Mouse (Mus musculus): ENCODE measurements around the gene Il20rb. TPM values are rescaled to one million over a fixed set of nuclear protein-coding genes. Genes with fewer than 3 reads are reported as not detected.

Il20rb gene
- polyA plus RNA-seq, 1 experiment, result 0.43 TPM

DNA sequence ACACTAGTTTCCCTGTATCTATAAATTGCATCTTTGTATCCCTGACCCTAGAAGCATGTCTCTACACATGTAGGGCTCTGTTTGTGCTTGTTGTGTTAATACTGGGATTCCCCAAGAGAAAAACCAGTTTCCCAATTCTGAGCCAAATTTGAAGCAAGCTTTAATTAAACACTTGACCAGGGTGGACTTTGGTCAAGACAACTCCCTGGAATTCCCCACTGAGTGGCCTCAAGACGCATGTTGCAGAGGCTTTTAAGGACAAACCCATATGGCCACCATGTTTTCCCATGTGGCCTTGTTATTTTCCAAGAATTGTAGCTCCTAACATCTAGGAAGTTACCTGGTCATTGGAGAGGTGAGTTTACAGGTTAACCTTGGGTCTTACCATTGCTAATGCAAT, 12.5 kb downstream of the Il20rb start:
- H3K36me3 ChIP-seq (ENCODE audit: control insufficient read depth, insufficient read depth, low read length, poor library complexity, severe bottlenecking), result no peaks in the 10 kb centered on the region
- no peak overlapping the region for H3K9ac ChIP-seq (ENCODE audit: low read depth, poor library complexity, severe bottlenecking)
- no peaks in the 10 kb centered on the region for H3K4me1 ChIP-seq (ENCODE audit: control insufficient read depth, insufficient read depth, low read length)
- no peak overlapping the region for H3K27ac ChIP-seq (ENCODE audit: insufficient read depth, low read length)
- H3K27me3 ChIP-seq (ENCODE audit: control insufficient read depth, insufficient read depth, low read length, poor library complexity, severe bottlenecking), result no peaks in the 10 kb centered on the region
- TF ChIP-seq CTCF (IDR thresholded peaks at IDR 0.05; ENCODE audit: low read depth, low read length) (no peak), EP300 (IDR thresholded peaks at IDR 0.05; ENCODE audit: insufficient read depth, low read depth, low read length) (no peak), POLR2A (IDR thresholded peaks at IDR 0.05; ENCODE audit: insufficient read depth, low read length) (no peak)
- H3K9me3 ChIP-seq (replicated peaks; ENCODE audit: control insufficient read depth, insufficient read depth, low read length, poor library complexity, severe bottlenecking), result no peaks in the 10 kb centered on the region
- H3K4me3 ChIP-seq (ENCODE audit: low read depth, low read length), result no peak overlapping the region

DNA sequence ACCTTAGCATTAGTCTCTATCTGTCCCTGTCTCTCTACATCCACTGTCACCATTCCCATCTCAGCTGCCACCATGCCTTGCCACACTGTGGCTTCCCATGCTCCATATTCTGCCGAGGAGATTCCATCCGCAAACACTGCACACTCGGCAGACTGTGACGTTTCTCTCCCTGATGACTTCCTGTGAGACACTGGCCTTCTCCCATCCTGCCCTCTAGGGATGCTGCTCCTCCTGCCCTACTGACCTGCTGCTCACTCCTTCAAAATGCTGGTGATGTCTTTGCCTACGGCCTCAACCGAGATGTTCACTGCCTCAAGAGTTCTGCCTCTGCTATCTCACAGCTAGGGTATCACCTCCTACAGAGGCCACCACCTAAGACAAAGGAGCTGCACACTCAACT, 13.2 kb downstream of the Il20rb start:
- H3K4me1 ChIP-seq (ENCODE audit: control insufficient read depth, insufficient read depth, low read length), result no peaks in the 10 kb centered on the region
- TF ChIP-seq POLR2A (IDR thresholded peaks at IDR 0.05; ENCODE audit: insufficient read depth, low read length) (no peak), CTCF (IDR thresholded peaks at IDR 0.05; ENCODE audit: low read depth, low read length) (no peak), EP300 (IDR thresholded peaks at IDR 0.05; ENCODE audit: insufficient read depth, low read depth, low read length) (no peak)
- no peaks in the 10 kb centered on the region for H3K9me3 ChIP-seq (replicated peaks; ENCODE audit: control insufficient read depth, insufficient read depth, low read length, poor library complexity, severe bottlenecking)
- H3K27me3 ChIP-seq (ENCODE audit: control insufficient read depth, insufficient read depth, low read length, poor library complexity, severe bottlenecking), result no peaks in the 10 kb centered on the region
- H3K4me3 ChIP-seq (ENCODE audit: low read depth, low read length), result no peak overlapping the region
- no peak overlapping the region for H3K27ac ChIP-seq (ENCODE audit: insufficient read depth, low read length)
- no peak overlapping the region for H3K9ac ChIP-seq (ENCODE audit: low read depth, poor library complexity, severe bottlenecking)
- no peaks in the 10 kb centered on the region for H3K36me3 ChIP-seq (ENCODE audit: control insufficient read depth, insufficient read depth, low read length, poor library complexity, severe bottlenecking)

DNA sequence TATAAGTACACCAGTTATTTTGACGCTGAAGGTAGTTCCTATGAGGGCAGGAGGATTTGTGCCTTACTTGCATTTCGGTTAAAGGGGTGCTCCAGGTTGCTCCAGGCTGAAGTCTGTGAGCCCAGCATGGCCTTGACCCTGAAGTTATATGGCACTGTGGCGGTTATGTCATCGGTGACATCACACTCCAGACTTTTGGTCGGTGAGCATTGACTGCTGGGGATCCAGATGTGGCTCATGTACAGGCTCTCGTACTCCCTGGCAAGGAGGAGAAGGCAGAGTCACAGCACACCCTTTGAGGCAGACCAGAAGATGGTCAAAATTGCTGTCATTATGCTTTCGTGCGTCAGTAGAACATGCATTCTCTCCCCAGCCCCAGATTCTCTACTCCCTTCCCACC, 13.7 kb downstream of the Il20rb start:
- Histone ChIP-seq H3K9me3 (replicated peaks; ENCODE audit: control insufficient read depth, insufficient read depth, low read length, poor library complexity, severe bottlenecking) (no peaks in the 10 kb centered on the region), H3K36me3 (ENCODE audit: control insufficient read depth, insufficient read depth, low read length, poor library complexity, severe bottlenecking) (no peaks in the 10 kb centered on the region), H3K4me3 (ENCODE audit: low read depth, low read length) (no peak overlapping the region), H3K9ac (ENCODE audit: low read depth, poor library complexity, severe bottlenecking) (no peak overlapping the region), H3K27ac (ENCODE audit: insufficient read depth, low read length) (no peak overlapping the region), H3K4me1 (ENCODE audit: control insufficient read depth, insufficient read depth, low read length) (no peaks in the 10 kb centered on the region), H3K27me3 (ENCODE audit: control insufficient read depth, insufficient read depth, low read length, poor library complexity, severe bottlenecking) (no peaks in the 10 kb centered on the region)
- no peak for TF ChIP-seq POLR2A (IDR thresholded peaks at IDR 0.05; ENCODE audit: insufficient read depth, low read length)
- no peak for TF ChIP-seq EP300 (IDR thresholded peaks at IDR 0.05; ENCODE audit: insufficient read depth, low read depth, low read length)
- no peak for TF ChIP-seq CTCF (IDR thresholded peaks at IDR 0.05; ENCODE audit: low read depth, low read length)

DNA sequence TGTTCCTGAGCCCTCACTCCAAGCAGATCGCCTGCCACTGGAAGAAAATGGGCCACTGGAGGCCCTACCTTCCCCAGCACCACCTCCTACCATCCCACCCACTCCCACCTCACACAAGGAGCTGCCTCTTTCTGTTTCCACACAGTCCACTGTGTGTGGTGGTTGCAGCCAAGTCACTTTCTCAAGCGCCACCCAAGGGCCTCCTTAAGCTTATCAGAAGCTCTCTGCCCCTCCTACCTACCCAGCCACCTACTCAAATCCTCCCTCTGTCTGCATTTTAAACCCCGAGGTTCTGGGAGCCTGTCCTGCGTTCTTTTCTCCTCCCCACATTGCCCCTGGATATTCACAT, 15.0 kb downstream of the Il20rb start:
- Histone ChIP-seq H3K9me3 (replicated peaks; ENCODE audit: control insufficient read depth, insufficient read depth, low read length, poor library complexity, severe bottlenecking) (no peaks in the 10 kb centered on the region), H3K4me3 (ENCODE audit: low read depth, low read length) (no peak overlapping the region), H3K4me1 (ENCODE audit: control insufficient read depth, insufficient read depth, low read length) (no peaks in the 10 kb centered on the region), H3K9ac (ENCODE audit: low read depth, poor library complexity, severe bottlenecking) (no peak overlapping the region), H3K27me3 (ENCODE audit: control insufficient read depth, insufficient read depth, low read length, poor library complexity, severe bottlenecking) (no peaks in the 10 kb centered on the region), H3K27ac (ENCODE audit: insufficient read depth, low read length) (no peak overlapping the region), H3K36me3 (ENCODE audit: control insufficient read depth, insufficient read depth, low read length, poor library complexity, severe bottlenecking) (no peaks in the 10 kb centered on the region)
- TF ChIP-seq EP300 (IDR thresholded peaks at IDR 0.05; ENCODE audit: insufficient read depth, low read depth, low read length) (no peak), POLR2A (IDR thresholded peaks at IDR 0.05; ENCODE audit: insufficient read depth, low read length) (no peak), CTCF (IDR thresholded peaks at IDR 0.05; ENCODE audit: low read depth, low read length) (no peak)

DNA sequence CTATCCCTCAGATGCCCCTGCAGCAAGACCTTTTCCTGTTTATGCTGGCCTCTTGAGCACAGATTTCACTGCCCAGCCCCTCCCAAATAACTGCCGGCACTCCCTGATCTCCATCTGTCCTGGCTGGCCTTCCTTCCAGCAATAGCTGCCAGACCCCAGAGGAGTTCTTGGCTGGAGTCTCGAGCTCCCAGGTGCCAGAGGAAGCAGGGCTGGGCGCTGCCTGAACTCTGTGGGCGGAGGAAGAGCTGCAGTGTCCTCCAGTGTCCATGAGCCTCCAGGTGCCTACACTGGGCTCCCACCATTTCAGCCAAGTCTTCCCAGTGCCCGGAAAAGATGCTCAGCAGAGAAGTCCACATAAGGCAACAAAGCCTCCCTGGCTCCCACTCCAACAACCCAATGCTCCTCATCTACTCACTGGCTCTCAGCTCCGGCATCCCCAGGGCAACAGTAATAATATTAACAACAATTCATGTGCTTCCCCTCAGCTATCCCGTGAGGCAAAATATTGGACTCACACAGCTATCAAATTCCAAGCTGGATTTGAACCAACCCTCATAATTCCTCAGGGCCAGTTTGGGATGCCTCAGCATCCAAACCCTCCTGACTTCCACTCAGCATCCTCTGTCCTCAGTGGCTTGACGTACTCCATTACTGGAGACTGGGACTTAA, 15.5 kb downstream of the Il20rb start:
- Histone ChIP-seq H3K9ac (ENCODE audit: low read depth, poor library complexity, severe bottlenecking) (no peak overlapping the region), H3K36me3 (ENCODE audit: control insufficient read depth, insufficient read depth, low read length, poor library complexity, severe bottlenecking) (no peaks in the 10 kb centered on the region), H3K9me3 (replicated peaks; ENCODE audit: control insufficient read depth, insufficient read depth, low read length, poor library complexity, severe bottlenecking) (no peaks in the 10 kb centered on the region), H3K4me1 (ENCODE audit: control insufficient read depth, insufficient read depth, low read length) (no peaks in the 10 kb centered on the region), H3K27ac (ENCODE audit: insufficient read depth, low read length) (no peak overlapping the region), H3K4me3 (ENCODE audit: low read depth, low read length) (no peak overlapping the region), H3K27me3 (ENCODE audit: control insufficient read depth, insufficient read depth, low read length, poor library complexity, severe bottlenecking) (no peaks in the 10 kb centered on the region)
- TF ChIP-seq EP300 (IDR thresholded peaks at IDR 0.05; ENCODE audit: insufficient read depth, low read depth, low read length) (no peak), POLR2A (IDR thresholded peaks at IDR 0.05; ENCODE audit: insufficient read depth, low read length) (no peak), CTCF (IDR thresholded peaks at IDR 0.05; ENCODE audit: low read depth, low read length) (no peak)

DNA sequence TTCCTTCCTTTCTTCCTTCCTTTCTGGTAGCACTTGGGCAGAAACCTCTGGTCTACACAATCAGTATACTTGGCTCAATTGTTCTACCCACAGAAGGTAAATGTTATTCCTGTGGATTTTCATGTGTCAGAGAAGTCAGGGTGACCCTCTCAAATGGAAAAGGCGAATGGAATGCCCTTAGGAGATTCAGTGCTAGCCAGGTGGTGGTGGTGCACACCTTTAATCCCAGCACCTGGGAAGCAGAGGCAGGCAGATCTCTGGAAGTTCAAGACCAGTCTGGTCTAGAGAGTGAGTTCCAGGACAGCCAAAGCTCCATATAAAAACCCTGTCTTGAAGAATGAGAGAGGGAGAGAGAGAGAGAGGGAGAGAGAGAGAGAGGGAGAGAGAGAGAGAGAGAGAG, 16.4 kb downstream of the Il20rb start:
- H3K36me3 ChIP-seq (ENCODE audit: control insufficient read depth, insufficient read depth, low read length, poor library complexity, severe bottlenecking), result no peaks in the 10 kb centered on the region
- TF ChIP-seq POLR2A (IDR thresholded peaks at IDR 0.05; ENCODE audit: insufficient read depth, low read length) (no peak), CTCF (IDR thresholded peaks at IDR 0.05; ENCODE audit: low read depth, low read length) (no peak), EP300 (IDR thresholded peaks at IDR 0.05; ENCODE audit: insufficient read depth, low read depth, low read length) (no peak)
- H3K9ac ChIP-seq (ENCODE audit: low read depth, poor library complexity, severe bottlenecking), result no peak overlapping the region
- H3K4me1 ChIP-seq (ENCODE audit: control insufficient read depth, insufficient read depth, low read length), result no peaks in the 10 kb centered on the region
- no peaks in the 10 kb centered on the region for H3K9me3 ChIP-seq (replicated peaks; ENCODE audit: control insufficient read depth, insufficient read depth, low read length, poor library complexity, severe bottlenecking)
- H3K4me3 ChIP-seq (ENCODE audit: low read depth, low read length), result no peak overlapping the region
- H3K27me3 ChIP-seq (ENCODE audit: control insufficient read depth, insufficient read depth, low read length, poor library complexity, severe bottlenecking), result no peaks in the 10 kb centered on the region
- H3K27ac ChIP-seq (ENCODE audit: insufficient read depth, low read length), result no peak overlapping the region
